Mouse (Mus musculus): Measurements from ENCODE around the gene Xpo5. TPM values are rescaled to one million over a fixed set of nuclear protein-coding genes. Genes with fewer than 3 reads are reported as not detected.

Xpo5 gene
- total and polyA plus RNA-seq, 3 experiments = 47.5 to 93.4 (median 82.7) TPM

DNA sequence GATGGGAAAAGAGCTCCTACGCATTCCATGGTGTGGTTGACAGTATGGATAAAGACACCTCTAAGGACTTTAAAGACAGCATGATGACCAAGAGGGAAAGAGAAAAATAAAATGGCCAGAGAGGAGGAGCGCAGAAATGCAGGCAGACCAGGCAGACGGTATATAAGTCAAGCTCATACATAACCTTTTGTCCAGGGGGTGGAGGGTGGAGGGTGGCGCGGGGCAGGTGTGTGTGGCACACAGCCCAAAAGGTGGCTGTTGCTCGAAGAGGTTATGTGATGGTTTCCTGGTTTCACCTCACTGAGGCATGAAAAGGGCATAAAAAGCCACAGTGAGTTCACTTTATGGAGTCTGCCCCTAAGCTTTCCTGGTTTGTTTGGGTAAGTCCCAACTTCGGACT is 40.0 kb upstream of the Xpo5 start:
- TF ChIP-seq MXI1 (IDR thresholded peaks at IDR 0.05; ENCODE audit: low read depth, low read length) (no peak), SIN3A (IDR thresholded peaks at IDR 0.05; ENCODE audit: low read length) (no peak), ETS1 (IDR thresholded peaks at IDR 0.05; ENCODE audit: low read depth, low read length) (no peak), JUND (IDR thresholded peaks at IDR 0.05; ENCODE audit: low read depth, low read length) (no peak), TAL1 (IDR thresholded peaks at IDR 0.05; ENCODE audit: low read length) (no peak), POLR2AphosphoS2 (IDR thresholded peaks at IDR 0.05; ENCODE audit: low read length) (no peak), TBP (IDR thresholded peaks at IDR 0.05; ENCODE audit: low read depth, low read length) (no peak), USF2 (IDR thresholded peaks at IDR 0.05; ENCODE audit: borderline replicate concordance in 1 of 2, insufficient read depth in 1 of 2, low read depth in 1 of 2, low read length in 2 of 2) (no peak), CHD2 (IDR thresholded peaks at IDR 0.05; ENCODE audit: low read length) (no peak), UBTF (IDR thresholded peaks at IDR 0.05; ENCODE audit: borderline replicate concordance, insufficient read depth, low read depth, low read length) (no peak), GABPA (IDR thresholded peaks at IDR 0.05; ENCODE audit: low read depth, low read length) (no peak)
- DNase-seq (ENCODE audit: low read depth, low spot score) = no peak
- H3K9ac ChIP-seq (ENCODE audit: control insufficient read depth, low read depth, low read length, poor library complexity, severe bottlenecking) = peak overlapping the region; percentile 57
- H3K36me3 ChIP-seq (ENCODE audit: control insufficient read depth in 1 of 2, insufficient read depth in 2 of 2, low read length in 2 of 2) = peaks cover 0 to 20% of the 10 kb centered on the region in 2 experiments; a peak in 3 of 4 replicates
- no peaks in the 10 kb centered on the region for H3K9me3 ChIP-seq (replicated peaks; ENCODE audit: insufficient read depth, low read length)
- H3K79me2 ChIP-seq (ENCODE audit: control insufficient read depth, insufficient read depth, low read length, poor library complexity) = peaks cover 9% of the 10 kb centered on the region
- H3K4me1 ChIP-seq (ENCODE audit: control insufficient read depth in 1 of 2, insufficient read depth in 2 of 2, low read length in 2 of 2) = peaks cover 18 to 30% of the 10 kb centered on the region in 2 experiments; a peak in 3 of 4 replicates
- peak overlapping the region; percentile 44 to 84 for H3K4me3 ChIP-seq (ENCODE audit: control insufficient read depth in 1 of 2, insufficient read depth in 1 of 2, low read depth in 2 of 2, low read length in 2 of 2)
- no peaks in the 10 kb centered on the region for H3K27me3 ChIP-seq (ENCODE audit: control insufficient read depth in 1 of 2, insufficient read depth in 2 of 2, low read length in 2 of 2)
- H3K27ac ChIP-seq (ENCODE audit: control insufficient read depth, low read depth, low read length) = peak overlapping the region; percentile 76

- peak; percentile 78 for DNase-seq (ENCODE audit: low read depth, low spot score)
- Histone ChIP-seq H3K27me3 (ENCODE audit: control insufficient read depth in 1 of 2, insufficient read depth in 2 of 2, low read length in 2 of 2) (no peaks in the 10 kb centered on the region), H3K9ac (ENCODE audit: control insufficient read depth, low read depth, low read length, poor library complexity, severe bottlenecking) (peak overlapping the region; percentile 57), H3K79me2 (ENCODE audit: control insufficient read depth, insufficient read depth, low read length, poor library complexity) (peaks cover 9% of the 10 kb centered on the region), H3K9me3 (replicated peaks; ENCODE audit: insufficient read depth, low read length) (no peaks in the 10 kb centered on the region), H3K36me3 (ENCODE audit: control insufficient read depth in 1 of 2, insufficient read depth in 2 of 2, low read length in 2 of 2) (peaks cover 0 to 20% of the 10 kb centered on the region in 2 experiments; a peak in 3 of 4 replicates), H3K4me3 (ENCODE audit: control insufficient read depth in 1 of 2, insufficient read depth in 1 of 2, low read depth in 2 of 2, low read length in 2 of 2) (peak overlapping the region; percentile 44 to 84), H3K4me1 (ENCODE audit: control insufficient read depth in 1 of 2, insufficient read depth in 2 of 2, low read length in 2 of 2) (peaks cover 18 to 30% of the 10 kb centered on the region in 2 experiments; a peak in 3 of 4 replicates), H3K27ac (ENCODE audit: control insufficient read depth, low read depth, low read length) (peak overlapping the region; percentile 76)
- TF ChIP-seq E2F4 (IDR thresholded peaks at IDR 0.05; ENCODE audit: borderline replicate concordance, low read depth, low read length) = no peak
- no peak for TF ChIP-seq ZKSCAN1 (IDR thresholded peaks at IDR 0.05; ENCODE audit: low read depth, low read length)
- no peak for TF ChIP-seq JUND (IDR thresholded peaks at IDR 0.05; ENCODE audit: low read depth, low read length)
- TF ChIP-seq TAL1 (IDR thresholded peaks at IDR 0.05; ENCODE audit: low read length) = no peak
- TF ChIP-seq MAFK (IDR thresholded peaks at IDR 0.05; ENCODE audit: borderline replicate concordance, low read depth, low read length) = no peak
- TF ChIP-seq ELF1 (IDR thresholded peaks at IDR 0.05; ENCODE audit: low read depth, low read length) = no peak
- no peak for TF ChIP-seq CHD1 (IDR thresholded peaks at IDR 0.05; ENCODE audit: low read depth, low read length)
- no peak for TF ChIP-seq POLR2A (IDR thresholded peaks at IDR 0.05; ENCODE audit: control insufficient read depth in 1 of 2, insufficient read depth in 1 of 2, low read depth in 1 of 2, low read length in 2 of 2, poor library complexity in 1 of 2)
- no peak for TF ChIP-seq HCFC1 (IDR thresholded peaks at IDR 0.05; ENCODE audit: low read depth, low read length)
- no peak for TF ChIP-seq MEF2A (IDR thresholded peaks at IDR 0.05; ENCODE audit: extremely low read depth, insufficient replicate concordance, low read depth, low read length, poor library complexity, severe bottlenecking)
- TF ChIP-seq SIN3A (IDR thresholded peaks at IDR 0.05; ENCODE audit: low read length) = peak; percentile 85
- no peak for TF ChIP-seq NELFE (IDR thresholded peaks at IDR 0.05; ENCODE audit: low read depth, low read length)
- peak; percentile 59; the same call in 1 of the 2 replicates for TF ChIP-seq MAZ (IDR thresholded peaks at IDR 0.05; ENCODE audit: low read depth, low read length)
- no peak for TF ChIP-seq MYB (IDR thresholded peaks at IDR 0.05; ENCODE audit: low read depth, low read length)
- no peak for TF ChIP-seq POLR2AphosphoS5 (IDR thresholded peaks at IDR 0.05; ENCODE audit: borderline replicate concordance, low read depth, low read length)
- TF ChIP-seq ZC3H11A (IDR thresholded peaks at IDR 0.05; ENCODE audit: low read depth, low read length) = no peak
- no peak for TF ChIP-seq NRF1 (IDR thresholded peaks at IDR 0.05; ENCODE audit: insufficient read depth, low read depth, low read length, poor library complexity, severe bottlenecking)
- no peak for TF ChIP-seq RCOR1 (IDR thresholded peaks at IDR 0.05; ENCODE audit: low read depth, low read length)
- TF ChIP-seq POLR2AphosphoS2 (IDR thresholded peaks at IDR 0.05; ENCODE audit: low read length) = no peak; the same call in 1 of the 2 replicates
- no peak for TF ChIP-seq MYC (IDR thresholded peaks at IDR 0.05; ENCODE audit: low read depth, low read length)
- TF ChIP-seq CTCF (IDR thresholded peaks at IDR 0.05 in 2 of 3, conservative IDR thresholded peaks at IDR 0.05 in 1 of 3; ENCODE audit: control insufficient read depth in 1 of 3, insufficient read depth in 1 of 3, low read depth in 2 of 3, low read length in 3 of 3, poor library complexity in 1 of 3, severe bottlenecking in 1 of 3) = no peak
- TF ChIP-seq ZMIZ1 (IDR thresholded peaks at IDR 0.05; ENCODE audit: low read depth, low read length) = no peak
- TF ChIP-seq USF2 (IDR thresholded peaks at IDR 0.05; ENCODE audit: borderline replicate concordance in 1 of 2, insufficient read depth in 1 of 2, low read depth in 1 of 2, low read length in 2 of 2) = no peak
- peak; percentile 98 for TF ChIP-seq ETS1 (IDR thresholded peaks at IDR 0.05; ENCODE audit: low read depth, low read length)
- TF ChIP-seq MXI1 (IDR thresholded peaks at IDR 0.05; ENCODE audit: low read depth, low read length) = peak; percentile 29; the same call in 1 of the 2 replicates
These were observed 39.6 kb upstream of the Xpo5 start for GRCm38 (mm10) chr17:46162951-46163421.

All from MEL (cell line).